ENCODE assay signal across 19 mouse cellular contexts in genomic region chr7:142444171-142444570, GRCm38 (mm10). TPM values are rescaled to one million over a fixed set of nuclear protein-coding genes. Genes with fewer than 3 reads are reported as not detected.
"Had no signal": no experiment of that assay in that cellular context is flagged by ENCODE, and none has a peak within 500 bp of the region (broad histone marks: within the 10 kb centered on the region; RNA-seq: fewer than 3 reads in every experiment).

No protein-coding gene starts in this region.

- H3K27me3 ChIP-seq: kidney, embryonic 15.5 days; limb, embryonic 15.5 days; liver, embryonic 12.5 days; neural tube, embryonic 12.5 days; stomach, embryonic 15.5 days had no signal

- H3K9ac ChIP-seq: kidney, embryonic 15.5 days; limb, embryonic 15.5 days; liver, embryonic 12.5 days; lung, embryonic 14.5 days; neural tube, embryonic 12.5 days; stomach, embryonic 15.5 days had no signal

- ATAC-seq: liver, embryonic 12.5 days had no signal

- H3K36me3 ChIP-seq: kidney, embryonic 15.5 days; limb, embryonic 15.5 days; liver, embryonic 12.5 days; midbrain, embryonic 10.5 days; neural tube, embryonic 12.5 days; stomach, embryonic 15.5 days had no signal

- H3K4me3 ChIP-seq: kidney, embryonic 15.5 days; left cerebral cortex, adult 2 months; limb, embryonic 15.5 days; liver, embryonic 12.5 days; midbrain, embryonic 10.5 days; neural tube, embryonic 12.5 days; stomach, embryonic 15.5 days had no signal

- H3K4me2 ChIP-seq: kidney, embryonic 15.5 days; limb, embryonic 15.5 days; liver, embryonic 12.5 days; lung, embryonic 14.5 days; neural tube, embryonic 12.5 days; stomach, embryonic 15.5 days had no signal

- H3K27ac ChIP-seq: kidney, embryonic 15.5 days; left cerebral cortex, adult 2 months; limb, embryonic 15.5 days; liver, embryonic 12.5 days; neural tube, embryonic 12.5 days; stomach, embryonic 15.5 days had no signal

- DNase-seq: kidney, postnatal 14 days; lung, embryonic 14.5 days; lung, postnatal 10 days; midbrain, embryonic 14.5 days; retina, postnatal 1 day; right cerebral cortex, postnatal 4 days; spleen, adult 18-20 months had no signal

- H3K9me3 ChIP-seq: kidney, embryonic 15.5 days; limb, embryonic 15.5 days; liver, embryonic 12.5 days; midbrain, embryonic 10.5 days; neural tube, embryonic 12.5 days; stomach, embryonic 15.5 days had no signal

RNA-seq across cellular contexts. Expression of gene Tnni2, which starts 2.6 kb away (rescaled TPM):
- polyA plus RNA-seq: midbrain, embryonic 14.5 days; testis, adult 2 months had no signal

RNA-seq across cellular contexts. Expression of gene Syt8, which starts 9.5 kb away (rescaled TPM):
- total RNA-seq: layer of hippocampus, postnatal 25 days; left cerebral cortex, adult 2 months; megakaryocyte progenitor cell, adult 5-6 weeks had no signal
- polyA plus RNA-seq: limb, embryonic 11.5 days; liver, embryonic 12.5 days; lung, embryonic 14.5 days; midbrain, embryonic 10.5 days; midbrain, embryonic 14.5 days had no signal

RNA-seq across cellular contexts. Expression of gene Tnnt3, which starts 54.5 kb away (rescaled TPM):
- total RNA-seq: layer of hippocampus, postnatal 25 days; left cerebral cortex, adult 2 months; left cerebral cortex, postnatal 14 days; megakaryocyte progenitor cell, adult 5-6 weeks had no signal
- polyA plus RNA-seq: liver, embryonic 12.5 days; testis, adult 2 months had no signal
